Comparison of ENCODE assay signal across 24 mouse cellular contexts in genomic region chr13:63418148-63418547, GRCm38 (mm10).
DNase-seq lines count a peak whose midpoint lies in the region; ATAC-seq and TF ChIP-seq lines count a peak whose summit lies in the region.
"Had no signal": no experiment of that assay in that cellular context is flagged by ENCODE, and none has a peak within 500 bp of the region (broad histone marks: within the 10 kb centered on the region; RNA-seq: fewer than 3 reads in every experiment).

No protein-coding gene starts in this region.

- H3K9ac ChIP-seq in lung, postnatal 0 days (replicated peaks; ENCODE audit: low read depth): no peak overlapping the region
- no peak overlapping the region for H3K9ac ChIP-seq in MEL (ENCODE audit: control insufficient read depth, low read depth, low read length, poor library complexity, severe bottlenecking)
- H3K9ac ChIP-seq: forebrain, embryonic 15.5 days; hindbrain, embryonic 12.5 days; kidney, embryonic 15.5 days; limb, embryonic 12.5 days; liver, embryonic 13.5 days; lung, embryonic 15.5 days; midbrain, embryonic 12.5 days had no signal

- no peaks in the 10 kb centered on the region; the same call in 1 of the 2 replicates for H3K4me1 ChIP-seq in kidney, adult 2 months (ENCODE audit: control insufficient read depth, insufficient read depth, low read length)
- peaks cover 6% of the 10 kb centered on the region; the same call in 1 of the 2 replicates for H3K4me1 ChIP-seq in lung, postnatal 0 days (ENCODE audit: insufficient read depth, low read depth, low read length)
- H3K4me1 ChIP-seq in MEL (ENCODE audit: control insufficient read depth in 1 of 2, insufficient read depth in 2 of 2, low read length in 2 of 2): peaks cover 0 to 2% of the 10 kb centered on the region in 2 experiments; a peak in 1 of 4 replicates
- H3K4me1 ChIP-seq: forebrain, embryonic 15.5 days; hindbrain, embryonic 12.5 days; kidney, embryonic 15.5 days; limb, embryonic 12.5 days; liver, embryonic 13.5 days; midbrain, embryonic 12.5 days had no signal

- H3K27ac ChIP-seq in kidney, adult 2 months (ENCODE audit: insufficient read depth, low read depth, low read length): no peak overlapping the region
- no peak overlapping the region for H3K27ac ChIP-seq in lung, postnatal 0 days (ENCODE audit: low read length)
- H3K27ac ChIP-seq in MEL (ENCODE audit: control insufficient read depth, low read depth, low read length): no peak overlapping the region
- H3K27ac ChIP-seq: forebrain, embryonic 15.5 days; hindbrain, embryonic 12.5 days; kidney, embryonic 15.5 days; limb, embryonic 12.5 days; liver, embryonic 13.5 days; lung, embryonic 15.5 days; macrophage; midbrain, embryonic 12.5 days had no signal

- no peak overlapping the region for H3K4me3 ChIP-seq in kidney, adult 2 months (ENCODE audit: insufficient read depth, low read depth, low read length)
- no peak overlapping the region for H3K4me3 ChIP-seq in lung, postnatal 0 days (ENCODE audit: low read depth, low read length)
- H3K4me3 ChIP-seq in MEL (ENCODE audit: control insufficient read depth in 1 of 2, insufficient read depth in 1 of 2, low read depth in 2 of 2, low read length in 2 of 2): no peak overlapping the region
- H3K4me3 ChIP-seq: forebrain, embryonic 15.5 days; hindbrain, embryonic 12.5 days; kidney, embryonic 15.5 days; limb, embryonic 12.5 days; liver, embryonic 13.5 days; lung, embryonic 15.5 days; midbrain, embryonic 12.5 days had no signal

- no peaks in the 10 kb centered on the region for H3K27me3 ChIP-seq in kidney, adult 2 months (replicated peaks; ENCODE audit: control insufficient read depth, insufficient read depth, low read length)
- no peaks in the 10 kb centered on the region for H3K27me3 ChIP-seq in lung, postnatal 0 days (replicated peaks; ENCODE audit: insufficient read depth, low read length)
- no peaks in the 10 kb centered on the region for H3K27me3 ChIP-seq in MEL (ENCODE audit: control insufficient read depth in 1 of 2, insufficient read depth in 2 of 2, low read length in 2 of 2)
- H3K27me3 ChIP-seq: forebrain, embryonic 15.5 days; hindbrain, embryonic 12.5 days; kidney, embryonic 15.5 days; limb, embryonic 12.5 days; liver, embryonic 13.5 days; lung, embryonic 15.5 days; midbrain, embryonic 12.5 days had no signal

- H3K36me3 ChIP-seq in kidney, adult 2 months (ENCODE audit: control insufficient read depth, insufficient read depth, low read length): no peaks in the 10 kb centered on the region
- H3K36me3 ChIP-seq in lung, postnatal 0 days (ENCODE audit: insufficient read depth, low read length): no peaks in the 10 kb centered on the region
- peaks cover 0 to 6% of the 10 kb centered on the region in 2 experiments; a peak in 2 of 4 replicates for H3K36me3 ChIP-seq in MEL (ENCODE audit: control insufficient read depth in 1 of 2, insufficient read depth in 2 of 2, low read length in 2 of 2)
- H3K36me3 ChIP-seq: forebrain, embryonic 15.5 days; hindbrain, embryonic 12.5 days; kidney, embryonic 15.5 days; limb, embryonic 12.5 days; liver, embryonic 13.5 days; lung, embryonic 15.5 days; midbrain, embryonic 12.5 days had no signal

- ATAC-seq in lung, postnatal 0 days: no peak
- ATAC-seq in erythroid progenitor cell, adult 5-6 weeks (replicated peaks; ENCODE audit: low FRiP score, poor library complexity, severe bottlenecking): no peak
- ATAC-seq: activated CD4-positive, CD25-positive, alpha-beta regulatory T cell, adult 4 months; forebrain, embryonic 15.5 days; intestine, postnatal 0 days had no signal

- DNase-seq in kidney, adult 2 months: no peak
- DNase-seq in kidney, postnatal 4 days: no peak
- DNase-seq in lung, postnatal 0 days (ENCODE audit: low spot score): no peak
- no peak for DNase-seq in lung, postnatal 36 days
- no peak for DNase-seq in MEL (ENCODE audit: low read depth, low spot score)
- no peak for DNase-seq in spleen, postnatal 4 days (ENCODE audit: low spot score in 2 of 2)
- DNase-seq: adrenal gland, postnatal 10 days; cerebellum, adult 2 months; cerebellum, postnatal 25 days; embryo, embryonic 11 days; gastrocnemius, postnatal 14 days; liver, embryonic 13.5 days; right cerebral cortex, postnatal 14 days had no signal

- 0 out of 2 replicates have a peak, but pooled peaks have one; percentile 1 for TF ChIP-seq EP300 in lung, postnatal 0 days (IDR thresholded peaks at IDR 0.05)
- no peak for TF ChIP-seq EP300 in MEL (IDR thresholded peaks at IDR 0.05; ENCODE audit: low read depth in 1 of 2, low read length in 2 of 2)

- H3K4me2 ChIP-seq in lung, postnatal 0 days (replicated peaks; ENCODE audit: low read depth, low read length): no peak overlapping the region
- H3K4me2 ChIP-seq: forebrain, embryonic 15.5 days; hindbrain, embryonic 12.5 days; kidney, embryonic 15.5 days; limb, embryonic 12.5 days; liver, embryonic 13.5 days; lung, embryonic 15.5 days; midbrain, embryonic 12.5 days had no signal

- TF ChIP-seq RAD21 in MEL (IDR thresholded peaks at IDR 0.05; ENCODE audit: low read depth, low read length): peak; percentile 7; the same call in 1 of the 2 replicates

- WGBS in kidney, adult 2 months: 62% methylated on average over 2 of the region's 2 CpGs
- whole genome bisulfite sequencing in lung, postnatal 0 days: 74% methylated on average over 2 of the region's 2 CpGs

- H3K79me2 ChIP-seq in MEL (ENCODE audit: control insufficient read depth, insufficient read depth, low read length, poor library complexity): no peaks in the 10 kb centered on the region; the same call in 1 of the 2 replicates

- H3K9me3 ChIP-seq in lung, postnatal 0 days (ENCODE audit: low read length): no peaks in the 10 kb centered on the region
- no peaks in the 10 kb centered on the region for H3K9me3 ChIP-seq in MEL (replicated peaks; ENCODE audit: insufficient read depth, low read length)
- H3K9me3 ChIP-seq: forebrain, embryonic 15.5 days; G1E; hindbrain, embryonic 12.5 days; kidney, embryonic 15.5 days; limb, embryonic 12.5 days; liver, embryonic 13.5 days; lung, embryonic 15.5 days; midbrain, embryonic 12.5 days had no signal

- TF ChIP-seq CTCF in kidney, adult 2 months (conservative IDR thresholded peaks at IDR 0.05; ENCODE audit: insufficient read depth, insufficient read length, low read depth, low read length): 0 out of 2 replicates have a peak, but pooled peaks have one; percentile 9
- peak; percentile 50 for TF ChIP-seq CTCF in lung, postnatal 0 days (IDR thresholded peaks at IDR 0.05)
- TF ChIP-seq CTCF in MEL (IDR thresholded peaks at IDR 0.05 in 2 of 3, conservative IDR thresholded peaks at IDR 0.05 in 1 of 3; ENCODE audit: control insufficient read depth in 1 of 3, insufficient read depth in 1 of 3, low read depth in 2 of 3, low read length in 3 of 3, poor library complexity in 1 of 3, severe bottlenecking in 1 of 3): 0 out of 6 replicates have a peak, but pooled peaks of 1 of the 3 experiments have one; percentile 10

- TF ChIP-seq POLR2A in kidney, adult 2 months (IDR thresholded peaks at IDR 0.05; ENCODE audit: low read depth, low read length): no peak
- TF ChIP-seq POLR2A in MEL (IDR thresholded peaks at IDR 0.05; ENCODE audit: control insufficient read depth in 1 of 2, insufficient read depth in 1 of 2, low read depth in 1 of 2, low read length in 2 of 2, poor library complexity in 1 of 2): no peak

TF ChIP-seq in MEL, 35 proteins besides CTCF, POLR2A, EP300 and RAD21:
- TF ChIP-seq HCFC1 (IDR thresholded peaks at IDR 0.05; ENCODE audit: low read depth, low read length) (no peak), UBTF (IDR thresholded peaks at IDR 0.05; ENCODE audit: borderline replicate concordance, insufficient read depth, low read depth, low read length) (no peak)
TF ChIP-seq in MEL: peak in this region for 0.
